Mouse (Mus musculus): Measurements from ENCODE around the gene Ceacam11.
"Not testable (repeated sequence)": the region's sequence is repeated elsewhere in the genome, so short reads cannot be mapped to it uniquely, and the experiment has no call there.

Ceacam11 gene

GRCm38 (mm10) chr7:17971824-17972223, at the start of gene Ceacam11:
TSS of gene Ceacam11 (plus strand) at chr7:17972124.
- no peak for DNase-seq (ENCODE audit: low read depth, low spot score)

DNA sequence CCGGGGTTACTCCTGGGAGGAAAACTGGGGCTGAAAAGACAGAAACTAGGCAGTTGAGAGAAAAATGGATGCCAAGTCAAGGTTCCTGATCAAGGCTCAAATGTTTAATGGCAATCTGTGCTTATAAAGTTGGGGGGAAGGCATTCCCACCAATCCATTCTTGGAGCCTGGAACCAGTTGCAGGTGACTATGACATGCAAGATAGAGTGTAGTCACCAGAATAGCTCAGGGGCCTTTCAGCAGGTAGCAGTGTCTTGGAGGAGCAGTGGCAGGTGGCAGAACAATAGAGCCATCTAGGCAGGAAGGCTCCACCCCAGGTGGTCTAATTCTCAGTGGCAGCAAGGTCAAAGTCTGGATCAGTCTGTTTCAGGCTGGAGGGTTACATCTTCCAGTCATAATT, 29.2 kb downstream of the Ceacam11 start:
- DNase-seq (ENCODE audit: low read depth, low spot score): not testable (repeated sequence)

- DNase-seq (ENCODE audit: low read depth, low spot score): no peak
Observed at GRCm38 (mm10) chr7:18009589-18009988, 37.7 kb downstream of the Ceacam11 start, which contains the start of gene Ceacam13. TSS of gene Ceacam13 (plus strand) at chr7:18009889.
